Mouse (Mus musculus) myocyte (in vitro differentiated cells): ENCODE results near the gene Prkn.

Experiments
- E2F4 ChIP-seq: IDR thresholded peaks from one replicate; pipeline ENCODE4 v1.6.1; 2011; ENCODE audit warnings: mild to moderate bottlenecking, control low read depth, moderate library complexity; ENCODE audit not compliant: insufficient read depth
- MAX ChIP-seq: IDR thresholded peaks from one replicate; pipeline ENCODE4 v1.6.1; 2011; ENCODE audit warnings: low read depth, mild to moderate bottlenecking, control low read depth
- MYOD1 ChIP-seq, 3 experiments: IDR thresholded peaks; one replicate each; pipeline ENCODE4 v1.6.1; 2011; ENCODE audit warnings: control low read depth in 2 of 3, low read depth in 2 of 3, mild to moderate bottlenecking in 2 of 3, moderate library complexity in 1 of 3; ENCODE audit not compliant: insufficient read length in 2 of 3, control insufficient read depth in 1 of 3
- MYOG ChIP-seq, 3 experiments: IDR thresholded peaks; one replicate each; pipeline ENCODE4 v1.6.1; 2011; ENCODE audit warnings: control low read depth in 2 of 3, low read depth in 2 of 3, mild to moderate bottlenecking in 2 of 3; ENCODE audit not compliant: insufficient read length in 2 of 3, control insufficient read depth in 1 of 3, insufficient read depth in 1 of 3
- POLR2A ChIP-seq: IDR thresholded peaks from one replicate; pipeline ENCODE4 v1.6.1; 2011; ENCODE audit warnings: low read depth, mild to moderate bottlenecking, control low read depth, moderate library complexity; ENCODE audit not compliant: insufficient read length
- POLR2AphosphoS2 ChIP-seq: IDR thresholded peaks from one replicate; pipeline ENCODE4 v1.6.1; 2011; ENCODE audit warnings: low read depth, control low read depth; ENCODE audit not compliant: insufficient read length
- TCF12 ChIP-seq: IDR thresholded peaks from one replicate; pipeline ENCODE4 v1.6.1; 2011; ENCODE audit warnings: mild to moderate bottlenecking, control low read depth; ENCODE audit not compliant: poor library complexity, insufficient read depth, severe bottlenecking
- USF1 ChIP-seq: IDR thresholded peaks from one replicate; pipeline ENCODE4 v1.6.1; 2011; ENCODE audit warnings: low read depth, mild to moderate bottlenecking, control low read depth, moderate library complexity

DNA sequence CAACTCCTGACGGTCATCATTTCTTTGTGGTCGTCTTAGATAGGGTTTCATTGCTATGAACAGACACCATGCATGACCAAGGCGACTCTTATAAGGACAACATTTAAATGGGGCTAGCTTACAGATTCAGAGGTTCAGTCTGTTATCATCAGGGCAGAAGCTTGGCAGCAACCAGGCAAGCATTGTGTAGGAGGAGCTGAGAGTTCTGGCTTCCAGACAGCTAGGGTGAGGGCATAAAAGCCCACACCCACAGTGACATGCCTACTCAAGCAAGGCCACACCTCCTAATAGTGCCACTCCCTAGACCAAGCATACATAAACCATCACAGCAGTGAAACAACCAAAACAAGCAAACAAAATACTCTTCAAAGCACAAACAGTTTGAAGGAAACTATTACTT lies 579.3 kb downstream of the Prkn start:
- TF ChIP-seq POLR2A (no peak), USF1 (no peak), E2F4 (no peak), MAX (no peak), POLR2AphosphoS2 (no peak), MYOD1 (IDR thresholded peaks at IDR 0.05; ENCODE audit: control insufficient read depth in 1 of 3, insufficient read length in 2 of 3, low read depth in 2 of 3) (no peak), MYOG (IDR thresholded peaks at IDR 0.05; ENCODE audit: control insufficient read depth in 1 of 3, insufficient read depth in 1 of 3, insufficient read length in 2 of 3, low read depth in 2 of 3) (no peak), TCF12 (no peak)
